Mouse (Mus musculus) lung, postnatal 0 days (tissue): ENCODE results near the gene Fcrl5. TPM values are rescaled to one million over a fixed set of nuclear protein-coding genes. Genes with fewer than 3 reads are reported as not detected.
A peak's percentile ranks its signal among the peaks of the same experiment; 100 is the strongest.

ENCODE experiments used
- ATAC-seq: fragments of 200-750 bp; cut with Nextera tagmentation; 2 replicates; pipeline ENCODE4 v1.8.0; 2017; ENCODE audit warnings: moderate library complexity
- DNase-seq: peaks from one replicate; pipeline ENCODE4 v3.0.0-alpha.2; 2016; ENCODE audit warnings: low spot score
- H3K27ac ChIP-seq: fragments of 300-500 bp; sonication (generic); 2 replicates; pipeline ENCODE4 v1.5.1; 2014; ENCODE audit warnings: antibody characterized with exemption, mild to moderate bottlenecking, low read length, mixed read lengths
- H3K27me3 ChIP-seq: fragments of 300-500 bp; sonication (generic); replicated peaks from 2 replicates; pipeline ENCODE4 v1.6.1; 2014; ENCODE audit warnings: low read length, mixed read lengths; ENCODE audit not compliant: insufficient read depth
- H3K36me3 ChIP-seq: fragments of 300-500 bp; sonication (generic); 2 replicates; pipeline ENCODE4 v1.6.1; 2014; ENCODE audit warnings: low read length, mixed read lengths; ENCODE audit not compliant: insufficient read depth
- H3K4me1 ChIP-seq: fragments of 300-500 bp; sonication (generic); 2 replicates; pipeline ENCODE4 v1.6.1; 2014; ENCODE audit warnings: antibody characterized with exemption, low read depth, low read length, mixed read lengths; ENCODE audit not compliant: insufficient read depth
- H3K4me2 ChIP-seq: fragments of 300-500 bp; sonication (generic); replicated peaks from 2 replicates; pipeline ENCODE4 v1.6.1; 2014; ENCODE audit warnings: low read depth, mild to moderate bottlenecking, low read length, moderate library complexity, mixed read lengths
- H3K4me3 ChIP-seq: fragments of 300-500 bp; sonication (generic); 2 replicates; pipeline ENCODE4 v1.5.1; 2014; ENCODE audit warnings: low read depth, low read length
- H3K9ac ChIP-seq: fragments of 300-500 bp; sonication (generic); replicated peaks from 2 replicates; pipeline ENCODE4 v1.6.1; 2014; ENCODE audit warnings: low read depth, mild to moderate bottlenecking
- H3K9me3 ChIP-seq: fragments of 300-500 bp; sonication (generic); 2 replicates; pipeline ENCODE4 v1.6.1; 2016; ENCODE audit warnings: low read length, mixed read lengths
- CTCF ChIP-seq: IDR thresholded peaks from 2 replicates; pipeline ENCODE4 v1.5.1; 2016; ENCODE audit warnings: antibody characterized with exemption, mild to moderate bottlenecking
- EP300 ChIP-seq: IDR thresholded peaks from 2 replicates; pipeline ENCODE4 v1.6.1; 2016; ENCODE audit warnings: antibody characterized with exemption, mild to moderate bottlenecking, control low read depth
- WGBS: fragments of 180-500 bp; shearing (Covaris S2); extraction: QIAGEN DNeasy Blood & Tissue Kit; methylation state at CpG from one replicate; pipeline ENCODE4 v1.1.7; 2014; 5-methylcytosine and 5-hydroxymethylcytosine counted together
- polyA plus RNA-seq: library from polyadenylated mRNA; unstranded; fragments of >200 nt; fragmentation: Nextera tagmentation; extraction: Ambion mirVana; gene quantifications from 2 replicates; pipeline ENCODE4 v1.2.1, GENCODE M21; 2015

Fcrl5 gene
- polyA plus RNA-seq, 1 experiment from 2014 or later: not detected

- H3K27me3 ChIP-seq: no peaks in the 10 kb centered on the region
- WGBS: 79% methylated on average over 8 of the region's 8 CpGs
- H3K4me2 ChIP-seq: no peak overlapping the region
- DNase-seq (no peak), ATAC-seq (no peak)
- no peak overlapping the region for H3K4me3 ChIP-seq
- no peak overlapping the region for H3K9ac ChIP-seq
- H3K27ac ChIP-seq: no peak overlapping the region
- TF ChIP-seq EP300 (no peak), CTCF (no peak)
- H3K9me3 ChIP-seq: no peaks in the 10 kb centered on the region
- peaks cover 28% of the 10 kb centered on the region for H3K36me3 ChIP-seq
- no peaks in the 10 kb centered on the region; the same call in 1 of the 2 replicates for H3K4me1 ChIP-seq
These were observed 93.3 kb downstream of the Fcrl5 start for GRCm38 (mm10) chr3:87528841-87529240.

DNA sequence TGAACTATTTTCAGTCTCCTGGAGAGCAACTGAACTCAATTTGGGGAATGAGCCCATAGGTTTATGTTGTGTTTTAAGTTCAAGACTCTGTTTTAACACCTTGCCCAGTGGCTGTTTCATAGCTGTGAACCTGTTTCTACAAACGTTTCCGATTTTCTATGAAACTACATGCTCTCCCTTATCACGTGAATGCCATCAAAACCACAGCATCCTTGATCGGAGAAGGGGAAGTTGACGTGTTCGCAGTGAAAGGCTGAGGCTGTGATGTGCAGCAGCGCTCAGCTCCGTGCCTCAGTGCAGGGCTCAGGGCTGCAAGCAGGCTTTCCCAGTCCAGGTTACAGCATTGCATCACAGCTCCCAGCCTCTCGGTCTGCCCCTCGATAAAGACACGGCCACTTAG, 94.0 kb downstream of the Fcrl5 start:
- no peak for DNase-seq
- H3K4me1 ChIP-seq: no peaks in the 10 kb centered on the region; the same call in 1 of the 2 replicates
- peaks cover 31% of the 10 kb centered on the region for H3K36me3 ChIP-seq
- H3K9me3 ChIP-seq: no peaks in the 10 kb centered on the region
- no peak overlapping the region for H3K27ac ChIP-seq
- H3K27me3 ChIP-seq: no peaks in the 10 kb centered on the region
- 85% methylated on average over 11 of the region's 11 CpGs for WGBS
- H3K4me2 ChIP-seq: no peak overlapping the region
- no peak for TF ChIP-seq EP300
- no peak overlapping the region for H3K9ac ChIP-seq
- H3K4me3 ChIP-seq: no peak overlapping the region
- no peak for ATAC-seq

DNA sequence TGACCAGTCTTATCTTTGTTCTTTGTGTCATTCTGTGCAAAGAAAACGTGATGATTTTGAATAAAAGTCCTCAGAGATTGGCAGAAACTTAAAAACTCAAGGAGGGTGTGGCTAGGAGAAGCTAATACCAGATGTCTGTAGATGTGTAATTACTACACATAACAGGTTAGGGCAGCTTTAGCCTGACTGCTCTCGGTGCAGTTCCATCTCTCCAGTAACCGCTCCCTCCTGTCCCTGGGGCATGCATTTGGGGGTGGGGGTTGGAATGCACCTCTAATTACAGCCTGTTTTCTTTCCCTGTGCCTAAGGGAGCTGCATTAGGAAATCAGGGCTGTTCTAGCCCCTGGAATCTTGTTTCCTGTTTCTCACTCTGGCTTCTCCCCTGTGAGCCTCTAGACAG, 94.7 kb downstream of the Fcrl5 start:
- Histone ChIP-seq H3K9ac (no peak overlapping the region), H3K4me2 (no peak overlapping the region), H3K27ac (no peak overlapping the region), H3K9me3 (no peaks in the 10 kb centered on the region), H3K4me1 (no peaks in the 10 kb centered on the region; the same call in 1 of the 2 replicates), H3K27me3 (no peaks in the 10 kb centered on the region), H3K36me3 (peaks cover 31% of the 10 kb centered on the region), H3K4me3 (no peak overlapping the region)
- no peak for DNase-seq
- no peak for ATAC-seq
- WGBS: 51% methylated on average over 3 of the region's 3 CpGs
- no peak for TF ChIP-seq CTCF
- TF ChIP-seq EP300: no peak

GRCm38 (mm10) chr3:87533667-87534378, 98.2 kb downstream of the Fcrl5 start:
- no peaks in the 10 kb centered on the region for H3K9me3 ChIP-seq
- H3K9ac ChIP-seq: no peak overlapping the region
- DNase-seq (peak; percentile 24), ATAC-seq (peak; percentile 83)
- WGBS: 68% methylated on average over 7 of the region's 7 CpGs
- TF ChIP-seq EP300: no peak
- no peak for TF ChIP-seq CTCF
- no peak overlapping the region for H3K4me3 ChIP-seq
- H3K4me2 ChIP-seq: no peak overlapping the region
- peak overlapping the region; percentile 57; the same call in 1 of the 2 replicates for H3K27ac ChIP-seq
- no peaks in the 10 kb centered on the region for H3K4me1 ChIP-seq
- no peaks in the 10 kb centered on the region for H3K27me3 ChIP-seq
- H3K36me3 ChIP-seq: peaks cover 41% of the 10 kb centered on the region

DNA sequence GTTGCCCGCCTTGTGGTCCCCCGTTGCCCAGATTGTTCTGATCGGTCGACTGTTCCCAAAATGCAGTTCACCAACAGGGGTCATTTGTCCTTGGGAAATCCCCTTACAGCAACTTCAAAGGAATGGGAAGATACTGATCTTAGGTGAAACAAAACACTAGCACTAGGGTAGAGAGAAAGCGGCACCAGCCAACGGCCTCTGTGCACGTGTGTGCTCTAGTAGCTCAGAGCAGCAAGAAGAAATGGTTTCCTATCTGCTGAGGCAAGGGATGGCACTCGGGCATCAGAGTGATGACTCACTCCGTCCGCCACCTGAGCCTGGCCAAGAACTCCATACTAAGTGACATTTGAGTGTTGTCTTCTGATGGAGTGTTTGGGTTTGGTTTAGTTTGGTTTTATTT, 102.5 kb downstream of the Fcrl5 start:
- no peak overlapping the region for H3K27ac ChIP-seq
- peaks cover 18% of the 10 kb centered on the region for H3K36me3 ChIP-seq
- no peaks in the 10 kb centered on the region for H3K27me3 ChIP-seq
- no peak for TF ChIP-seq CTCF
- TF ChIP-seq EP300: no peak
- no peak overlapping the region for H3K9ac ChIP-seq
- no peaks in the 10 kb centered on the region for H3K4me1 ChIP-seq
- H3K9me3 ChIP-seq: no peaks in the 10 kb centered on the region
- no peak overlapping the region for H3K4me2 ChIP-seq
- 72% methylated on average over 10 of the region's 10 CpGs for WGBS
- DNase-seq (no peak), ATAC-seq (no peak)
- H3K4me3 ChIP-seq: no peak overlapping the region

DNA sequence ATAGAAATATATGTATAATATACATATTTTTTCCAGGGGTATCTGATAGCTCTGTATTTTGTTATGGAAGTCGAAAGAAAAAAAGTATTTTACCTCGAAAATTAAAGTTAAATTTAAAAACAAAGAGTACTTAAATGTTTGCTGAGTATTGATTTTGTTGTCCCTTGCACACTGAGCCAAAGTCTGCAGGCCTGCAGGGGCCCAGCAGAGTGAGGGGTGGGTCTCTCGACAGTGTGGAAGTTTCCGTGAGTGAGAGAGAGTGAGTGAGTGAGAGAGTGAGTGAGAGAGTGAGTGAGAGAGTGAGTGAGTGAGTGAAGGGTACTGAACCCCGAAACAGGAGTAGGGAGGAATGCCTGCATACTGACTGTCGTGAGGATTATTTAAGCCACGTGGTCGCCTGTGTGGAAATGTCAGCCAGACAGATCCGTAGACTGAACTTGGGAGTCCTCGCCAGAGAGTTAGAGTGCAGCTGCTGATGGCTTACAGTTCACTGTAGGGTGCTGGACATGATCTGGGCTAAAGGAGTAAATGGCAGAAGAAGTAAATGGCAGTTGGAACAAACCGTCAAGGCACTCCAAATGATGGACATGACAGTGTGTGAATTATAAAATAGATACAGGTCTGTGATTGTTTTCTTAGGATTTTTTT, 104.6 kb downstream of the Fcrl5 start:
- no peaks in the 10 kb centered on the region for H3K27me3 ChIP-seq
- H3K9me3 ChIP-seq: no peaks in the 10 kb centered on the region
- DNase-seq (no peak), ATAC-seq (no peak)
- H3K36me3 ChIP-seq: peaks cover 9% of the 10 kb centered on the region
- no peak overlapping the region for H3K9ac ChIP-seq
- WGBS: 71% methylated on average over 11 of the region's 11 CpGs
- H3K4me2 ChIP-seq: no peak overlapping the region
- no peaks in the 10 kb centered on the region for H3K4me1 ChIP-seq
- TF ChIP-seq CTCF (no peak), EP300 (no peak)
- H3K27ac ChIP-seq: no peak overlapping the region
- H3K4me3 ChIP-seq: no peak overlapping the region
